In genomic region chr19:47989575-47989891, GRCm38 (mm10) we compare ENCODE assay signal across 19 mouse cellular contexts. TPM values are rescaled to one million over a fixed set of nuclear protein-coding genes. Genes with fewer than 3 reads are reported as not detected.
"Had no signal": no experiment of that assay in that cellular context is flagged by ENCODE, and none has a peak within 500 bp of the region (broad histone marks: within the 10 kb centered on the region; RNA-seq: fewer than 3 reads in every experiment).

No protein-coding gene starts in this region.

- ATAC-seq: intestine, embryonic 16.5 days; liver, embryonic 12.5 days had no signal

- H3K27me3 ChIP-seq: limb, embryonic 15.5 days; liver, embryonic 12.5 days; midbrain, embryonic 15.5 days; stomach, embryonic 15.5 days had no signal

- H3K4me2 ChIP-seq: kidney, embryonic 15.5 days; limb, embryonic 15.5 days; liver, embryonic 12.5 days; lung, embryonic 14.5 days; midbrain, embryonic 15.5 days; stomach, embryonic 15.5 days had no signal

- H3K4me1 ChIP-seq: limb, embryonic 15.5 days; liver, embryonic 12.5 days; midbrain, embryonic 15.5 days; stomach, embryonic 15.5 days had no signal

- H3K4me3 ChIP-seq: kidney, embryonic 15.5 days; limb, embryonic 15.5 days; liver, embryonic 12.5 days; midbrain, embryonic 15.5 days; stomach, embryonic 15.5 days had no signal

- H3K27ac ChIP-seq: kidney, embryonic 15.5 days; limb, embryonic 15.5 days; liver, embryonic 12.5 days; midbrain, embryonic 15.5 days; stomach, embryonic 15.5 days had no signal

- H3K9ac ChIP-seq: kidney, embryonic 15.5 days; limb, embryonic 15.5 days; liver, embryonic 12.5 days; lung, embryonic 14.5 days; midbrain, embryonic 15.5 days; stomach, embryonic 15.5 days had no signal

- DNase-seq: kidney, adult 2 months; kidney, postnatal 14 days; lung, embryonic 14.5 days; lung, postnatal 10 days; lung, postnatal 4 days; right cerebral cortex, postnatal 4 days; thymus, adult 2 months; thymus, postnatal 25 days had no signal

- H3K9me3 ChIP-seq: kidney, embryonic 15.5 days; limb, embryonic 15.5 days; liver, embryonic 12.5 days; midbrain, embryonic 15.5 days; stomach, embryonic 15.5 days had no signal

- H3K36me3 ChIP-seq: kidney, embryonic 15.5 days; limb, embryonic 15.5 days; liver, embryonic 12.5 days; midbrain, embryonic 15.5 days; stomach, embryonic 15.5 days had no signal

RNA-seq across cellular contexts. Expression of gene Cfap58, which starts 52.1 kb away (rescaled TPM):
- total RNA-seq: megakaryocyte, adult 5-6 weeks had no signal
- polyA plus RNA-seq: intestine, embryonic 16.5 days; kidney, embryonic 15.5 days; large intestine, adult 2 months; limb, embryonic 15.5 days; liver, embryonic 12.5 days; liver, embryonic 16.5 days; lung, embryonic 14.5 days; spleen, adult 2 months; stomach, embryonic 15.5 days; urinary bladder, adult 2 months had no signal
